Mouse (Mus musculus): ENCODE results near the gene Xpr1.

Xpr1 gene

DNA sequence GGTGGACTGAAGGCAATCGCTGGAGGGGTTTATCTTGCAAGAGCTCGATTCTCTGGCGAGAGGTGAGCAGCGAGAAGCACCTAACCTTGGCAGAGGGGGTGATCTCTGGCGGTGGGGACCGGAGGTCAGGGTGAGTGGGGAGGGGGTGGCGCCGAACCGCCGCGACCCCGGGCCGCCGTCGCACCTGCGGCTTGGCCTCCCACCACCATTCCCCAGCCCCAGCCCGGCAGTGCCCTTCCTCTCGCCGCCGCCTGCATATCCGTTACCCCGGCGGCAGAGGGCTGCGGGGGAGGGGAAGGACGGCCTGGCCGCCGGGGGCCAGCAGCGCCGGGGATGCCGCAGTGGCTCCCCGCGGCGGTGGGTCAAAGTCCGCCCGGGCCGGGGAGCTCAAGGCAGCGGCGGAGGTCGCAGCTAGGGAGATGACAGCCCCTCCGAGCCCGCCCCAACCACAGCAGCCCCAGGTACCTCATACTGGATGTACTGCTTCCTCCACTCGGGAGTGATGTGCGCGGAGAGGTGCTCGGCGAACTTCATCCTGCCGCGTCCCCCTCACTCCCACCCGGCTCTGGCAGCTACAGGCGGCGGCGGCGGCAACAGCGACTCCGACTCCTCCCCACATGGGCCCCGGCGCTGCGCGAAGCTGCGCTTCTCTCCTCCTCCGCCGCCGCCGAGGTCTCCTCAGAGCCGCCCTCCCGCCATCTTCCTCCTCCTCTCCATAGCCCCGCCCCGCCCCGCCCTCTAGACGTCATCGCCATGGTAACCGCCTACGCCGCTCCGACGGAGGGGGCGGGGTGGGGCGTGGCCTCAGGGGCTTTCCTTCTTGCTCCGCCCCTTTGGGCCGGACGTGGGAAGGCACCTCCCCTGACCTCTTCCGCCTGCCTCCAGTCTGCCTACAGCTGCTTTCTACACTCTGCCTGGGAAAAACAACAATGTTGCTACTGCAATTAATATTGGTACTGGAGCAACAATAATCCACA is at the start of gene Xpr1:
Xpr1 (minus strand) TSS at position 715 of the 977 bp plus-strand sequence.
- DNase-seq (ENCODE audit: low read depth) = peak; percentile 88

DNA sequence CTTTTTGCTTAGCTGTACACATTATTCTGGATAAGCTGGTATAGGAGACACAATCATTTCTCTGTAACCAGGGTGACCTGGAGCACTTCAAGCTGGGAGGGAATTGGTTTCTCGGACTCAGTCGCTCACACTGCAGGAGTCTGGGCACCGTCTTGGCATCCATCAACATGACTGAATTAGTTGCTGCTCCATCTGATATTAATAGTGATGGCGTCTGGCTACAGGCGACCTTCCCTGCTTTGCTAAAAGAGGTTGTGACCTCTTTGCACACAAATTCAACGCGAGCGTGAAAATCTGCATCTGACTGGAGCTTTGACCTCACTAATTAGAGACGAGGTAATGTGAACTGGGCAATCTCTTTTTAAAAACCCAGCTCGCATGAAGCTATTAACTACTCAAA is 46.2 kb upstream of the Xpr1 start:
- no peak for DNase-seq (ENCODE audit: low read depth)

DNA sequence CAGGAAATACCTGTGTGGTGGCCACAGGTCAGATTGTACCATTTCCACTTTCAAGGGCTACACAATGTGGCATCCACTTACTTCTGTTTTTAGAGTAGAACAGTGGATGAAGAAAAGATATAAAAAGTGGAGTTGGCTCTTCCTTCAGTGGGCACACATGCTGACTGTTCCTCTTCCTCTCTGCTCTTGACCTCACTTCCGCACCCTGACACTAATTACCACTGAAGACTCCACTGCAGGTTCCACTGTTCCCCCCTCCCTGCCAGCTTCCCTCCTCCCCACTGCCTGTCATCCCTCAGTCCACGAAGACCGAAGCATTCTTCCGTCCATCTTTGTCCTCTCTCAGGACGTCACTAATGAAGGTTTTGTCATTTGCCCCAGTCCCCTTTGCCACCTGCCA is 45.4 kb upstream of the Xpr1 start:
- DNase-seq (ENCODE audit: low read depth) = no peak

DNA sequence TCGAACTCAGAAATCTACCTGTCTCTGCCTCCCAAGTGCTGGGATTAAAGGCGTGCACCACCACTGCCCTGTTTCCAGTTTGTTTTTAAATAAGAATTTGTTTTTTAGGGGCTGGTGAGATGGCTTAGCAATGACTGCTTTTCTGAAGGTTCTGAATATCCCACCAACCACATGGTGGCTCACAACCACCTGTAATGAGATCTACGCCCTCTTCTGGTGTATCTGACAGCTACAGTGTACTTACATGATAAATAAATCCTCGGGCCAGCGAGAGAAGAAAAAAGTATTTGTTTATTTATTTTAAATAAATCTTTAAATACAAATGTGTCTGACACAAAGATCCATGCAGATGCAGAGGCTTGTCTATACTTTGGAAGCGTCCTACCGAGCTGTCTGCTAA is 40.3 kb upstream of the Xpr1 start:
- no peak for DNase-seq (ENCODE audit: low read depth)

DNA sequence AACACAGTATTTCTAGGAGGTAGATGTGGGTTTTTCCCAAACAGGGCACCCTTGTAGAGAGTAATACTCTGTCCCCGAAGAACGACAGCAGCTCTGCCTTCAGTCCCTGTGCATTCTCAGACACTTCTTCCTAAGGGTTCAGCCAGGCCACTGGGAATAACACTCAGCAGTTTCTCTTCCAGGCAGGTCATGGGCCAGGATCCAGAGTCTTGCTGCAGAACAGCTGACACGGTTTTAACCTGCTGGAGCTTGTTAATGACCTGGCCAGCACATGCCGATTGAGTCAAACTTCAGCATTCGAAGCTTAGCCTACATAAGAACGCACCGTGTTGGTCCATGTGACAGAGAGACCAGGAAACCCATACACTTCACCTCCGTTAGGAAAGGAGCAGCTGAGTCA is 36.0 kb upstream of the Xpr1 start:
- no peak for DNase-seq (ENCODE audit: low read depth)

DNA sequence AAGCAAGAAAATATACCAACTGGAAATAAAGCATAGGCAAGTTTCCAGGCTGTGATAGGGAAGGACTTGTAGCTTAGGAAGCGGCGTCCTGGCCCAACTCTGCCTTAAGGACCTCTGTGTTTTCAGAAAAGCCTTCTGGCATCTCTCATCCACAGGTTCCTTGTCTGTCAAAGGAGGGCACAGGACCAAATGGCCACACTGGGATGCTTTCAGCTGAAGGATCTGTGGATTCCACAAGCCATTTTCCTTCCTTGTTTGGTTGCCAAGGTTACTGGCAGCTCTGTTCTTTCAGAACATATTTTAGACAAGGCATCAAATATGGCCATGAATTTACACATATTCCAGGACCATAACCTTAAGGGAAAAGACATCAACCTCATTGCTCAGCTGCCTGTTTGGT is 31.7 kb upstream of the Xpr1 start:
- DNase-seq (ENCODE audit: low read depth) = no peak

DNA sequence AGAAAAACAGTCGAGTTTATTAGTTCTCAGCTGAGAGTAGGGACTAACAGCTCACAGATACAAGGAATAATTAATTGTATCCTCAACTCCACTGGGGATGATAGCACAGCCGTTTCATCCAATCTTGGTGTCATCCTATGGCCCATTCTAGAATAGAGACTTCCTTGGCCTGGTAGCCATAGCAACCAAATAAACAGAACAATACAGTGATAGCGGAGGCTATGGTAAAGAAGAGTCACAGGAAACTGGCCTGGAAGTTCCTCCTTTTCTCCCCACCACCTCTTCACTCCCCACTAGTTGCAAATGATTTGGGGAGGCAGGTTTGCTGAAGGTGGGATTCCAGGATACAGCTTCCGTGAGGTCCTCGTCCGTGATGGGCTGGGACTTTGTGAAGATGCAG is 30.1 kb upstream of the Xpr1 start:
- no peak for DNase-seq (ENCODE audit: low read depth)

- no peak for DNase-seq (ENCODE audit: low read depth)
These were observed 25.9 kb upstream of the Xpr1 start for GRCm38 (mm10) chr1:155443115-155443514.

DNA sequence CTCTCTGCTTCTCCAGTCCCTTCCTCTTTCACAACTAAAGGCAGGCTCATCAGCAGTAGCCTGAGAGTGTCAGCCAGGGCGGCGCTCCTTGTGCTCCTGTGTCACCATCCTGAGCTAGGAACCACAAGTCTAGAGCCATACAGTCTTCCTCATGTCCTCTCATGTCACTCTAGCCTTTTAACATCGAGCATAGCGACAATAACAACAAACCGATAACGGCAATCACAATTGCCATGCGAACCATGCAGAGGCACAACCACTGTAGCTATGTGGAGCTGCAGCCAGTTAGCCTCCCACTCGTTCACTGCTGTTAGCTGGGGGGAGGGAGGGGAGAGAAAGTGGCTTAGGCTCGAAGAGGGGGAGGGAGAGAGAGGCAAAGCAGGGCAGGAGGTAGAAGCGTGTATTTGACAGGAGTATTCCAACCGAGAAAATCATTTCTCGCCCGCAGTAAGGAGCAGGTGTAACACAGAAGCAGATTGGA is 25.3 kb upstream of the Xpr1 start:
- no peak for DNase-seq (ENCODE audit: low read depth)

DNA sequence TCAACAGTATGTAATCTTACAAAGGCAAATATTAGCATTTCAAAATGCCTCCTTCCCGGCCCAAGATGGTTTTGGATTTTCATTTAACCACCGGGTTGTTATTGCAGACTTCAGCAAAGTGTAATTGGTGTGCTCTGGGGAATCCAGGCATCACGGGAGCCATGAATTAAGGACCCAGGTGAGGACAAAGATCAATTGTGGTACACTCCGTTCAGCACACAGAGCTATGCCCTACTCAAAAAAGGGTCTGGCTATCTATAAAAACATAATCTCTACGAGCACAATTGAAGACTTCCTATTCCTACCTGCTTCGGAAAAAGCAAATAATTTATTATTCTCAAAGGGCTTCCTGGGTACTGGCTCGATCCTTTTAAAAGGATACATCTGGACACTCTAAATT is 22.3 kb upstream of the Xpr1 start:
- DNase-seq (ENCODE audit: low read depth) = no peak

GRCm38 (mm10) chr1:155438525-155438924 is 21.3 kb upstream of the Xpr1 start:
- no peak for DNase-seq (ENCODE audit: low read depth)

DNA sequence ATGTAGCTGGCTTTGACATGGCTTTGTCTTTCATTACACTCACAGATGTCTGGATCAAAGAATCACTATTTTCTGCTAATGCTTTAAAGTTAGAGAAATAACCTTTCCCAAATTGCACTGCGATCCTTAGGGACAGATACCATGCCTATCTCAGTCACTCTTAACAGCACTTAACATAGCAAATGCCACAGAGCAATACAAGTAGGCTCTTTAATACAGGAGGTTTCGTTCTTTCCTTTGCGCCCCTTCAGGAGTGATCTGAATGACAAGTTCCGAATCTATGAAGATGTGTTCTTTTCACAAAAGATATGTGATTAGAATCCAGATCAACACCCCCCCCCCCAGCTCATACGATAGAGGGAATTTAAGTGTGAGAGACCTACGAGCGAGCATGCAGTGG is 12.1 kb upstream of the Xpr1 start:
- DNase-seq (ENCODE audit: low read depth) = no peak

GRCm38 (mm10) chr1:155427126-155427865 is 10.1 kb upstream of the Xpr1 start:
- no peak for DNase-seq (ENCODE audit: low read depth)

DNA sequence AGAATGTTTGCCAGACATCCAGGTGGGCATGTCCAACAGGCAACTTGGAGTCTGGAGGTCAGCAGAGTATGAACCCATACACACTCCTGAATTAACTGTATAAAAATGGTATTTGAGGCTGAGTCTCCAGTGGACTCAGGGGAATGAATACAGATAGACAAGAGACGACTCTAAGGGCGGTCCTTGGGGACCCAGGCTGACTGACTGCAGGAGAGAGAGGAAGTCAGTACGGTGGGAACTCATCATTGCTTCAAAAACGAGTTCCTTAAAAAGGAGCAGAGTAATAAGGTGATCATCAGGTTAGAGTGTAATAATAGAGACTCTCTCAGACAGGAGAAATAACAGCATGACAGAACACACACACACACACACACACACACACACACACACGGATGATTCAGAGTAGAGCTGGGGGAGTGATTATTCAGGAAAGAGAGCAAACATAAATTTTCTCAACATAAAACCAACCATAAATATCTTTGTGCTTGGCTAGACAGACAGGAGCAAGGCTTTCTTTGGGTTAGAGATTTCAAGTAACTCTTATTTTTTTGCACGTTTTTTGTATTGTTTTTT is 8.6 kb upstream of the Xpr1 start:
- DNase-seq (ENCODE audit: low read depth) = no peak

DNA sequence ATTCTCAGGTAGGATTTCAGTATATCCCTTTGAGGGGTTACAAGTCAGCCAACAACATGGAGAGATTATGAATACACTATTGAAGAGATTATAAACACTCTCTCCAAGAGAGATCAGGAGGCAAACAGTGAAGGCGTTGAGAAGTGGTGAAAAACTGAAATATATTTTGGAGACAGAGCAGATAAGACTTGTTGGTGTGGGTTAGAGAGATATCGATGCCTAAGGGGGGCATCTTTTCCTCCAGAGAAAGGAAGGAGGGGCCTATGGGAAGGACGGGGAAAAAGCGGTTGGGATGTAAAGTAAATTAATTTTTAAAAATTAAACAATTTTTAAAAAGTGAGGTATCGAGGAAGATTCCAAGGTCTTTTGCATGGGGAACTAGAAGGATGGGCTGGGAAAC is 8.1 kb upstream of the Xpr1 start:
- no peak for DNase-seq (ENCODE audit: low read depth)

DNA sequence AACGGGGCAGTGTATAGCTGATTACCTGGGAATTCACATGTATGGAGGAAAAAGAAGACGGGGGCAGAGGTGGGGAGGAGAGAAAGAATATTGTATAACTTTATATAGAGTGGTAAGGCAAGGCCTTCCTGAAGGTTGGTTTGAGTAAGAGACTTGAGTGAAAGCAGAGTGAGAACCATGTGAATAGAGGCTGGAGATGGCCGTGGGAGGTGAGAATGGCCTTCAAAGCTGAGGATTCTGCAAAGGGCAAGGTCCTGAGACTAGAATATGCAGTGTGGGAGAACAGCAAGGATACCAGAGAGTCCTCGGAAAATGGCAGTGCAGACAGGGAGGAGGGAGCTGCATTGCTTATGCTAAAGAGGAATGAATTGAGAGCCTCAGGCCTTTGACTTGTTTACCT is 6.6 kb upstream of the Xpr1 start:
- DNase-seq (ENCODE audit: low read depth) = no peak

DNA sequence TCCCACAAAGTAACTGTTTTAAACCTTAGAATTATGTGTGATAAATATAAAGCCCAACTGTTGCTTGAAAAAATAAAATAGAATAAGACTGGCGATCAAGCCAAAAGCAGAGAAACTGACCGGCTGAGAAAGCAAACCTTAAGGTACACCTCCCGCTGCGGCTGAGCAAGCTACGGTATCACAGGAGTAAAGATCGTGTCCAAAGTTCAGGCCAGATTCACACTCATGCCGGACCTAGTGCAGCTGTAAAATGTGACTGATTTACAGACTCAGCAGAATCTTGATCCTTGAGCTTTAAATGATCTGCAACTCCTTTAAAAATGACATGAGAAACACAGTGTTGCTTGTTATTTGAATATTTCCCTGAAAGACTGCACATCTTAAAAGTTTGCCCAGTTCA is 4.8 kb upstream of the Xpr1 start:
- DNase-seq (ENCODE audit: low read depth) = no peak

DNA sequence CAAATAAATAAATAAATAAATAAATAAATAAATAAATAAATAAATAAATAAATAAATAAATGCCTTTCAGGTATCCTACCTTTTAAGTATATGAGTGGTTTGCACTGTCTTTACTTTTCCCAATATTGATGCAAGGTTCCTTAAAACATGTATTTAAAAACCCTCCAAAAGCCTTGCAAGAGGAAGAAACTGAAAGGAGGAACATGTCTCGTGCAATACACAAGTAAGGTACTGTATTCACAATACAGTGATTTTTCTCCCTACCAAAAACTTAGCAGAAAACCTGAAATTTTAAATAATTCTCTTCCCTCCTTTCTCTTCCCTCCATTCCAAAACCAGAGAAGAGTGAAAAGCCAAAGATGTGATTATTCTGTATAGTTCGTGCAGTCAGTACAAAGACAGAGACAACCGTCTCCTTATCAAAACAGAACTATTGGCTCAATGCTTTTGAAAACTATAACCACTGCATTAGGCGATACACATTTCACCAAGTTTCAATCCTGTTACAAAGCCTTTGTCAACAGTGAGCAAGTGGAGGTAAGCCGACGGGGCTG is 991 bp downstream of the Xpr1 start:
- DNase-seq (ENCODE audit: low read depth) = no peak

- no peak for DNase-seq (ENCODE audit: low read depth)
These were observed 1.8 kb downstream of the Xpr1 start for GRCm38 (mm10) chr1:155415421-155415820.

DNA sequence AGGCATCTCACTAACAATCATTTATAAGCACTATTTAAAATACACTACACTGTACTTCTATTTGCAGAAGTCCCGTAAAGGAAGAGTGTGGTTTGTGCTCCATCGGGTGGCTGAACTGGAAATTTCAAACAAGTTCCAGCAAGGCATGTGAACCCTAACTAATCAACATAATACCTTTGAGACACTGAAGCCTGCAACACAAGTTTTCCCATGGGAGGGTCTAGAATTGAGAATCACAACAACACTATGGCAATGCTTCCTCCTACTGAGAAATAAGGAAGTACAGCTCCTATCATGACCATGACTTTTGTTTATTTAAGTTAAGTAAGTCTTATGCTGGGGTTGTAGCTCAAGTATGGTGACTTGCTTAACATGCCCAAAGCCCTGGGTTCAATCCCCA is 4.5 kb downstream of the Xpr1 start:
- no peak for DNase-seq (ENCODE audit: low read depth)

DNA sequence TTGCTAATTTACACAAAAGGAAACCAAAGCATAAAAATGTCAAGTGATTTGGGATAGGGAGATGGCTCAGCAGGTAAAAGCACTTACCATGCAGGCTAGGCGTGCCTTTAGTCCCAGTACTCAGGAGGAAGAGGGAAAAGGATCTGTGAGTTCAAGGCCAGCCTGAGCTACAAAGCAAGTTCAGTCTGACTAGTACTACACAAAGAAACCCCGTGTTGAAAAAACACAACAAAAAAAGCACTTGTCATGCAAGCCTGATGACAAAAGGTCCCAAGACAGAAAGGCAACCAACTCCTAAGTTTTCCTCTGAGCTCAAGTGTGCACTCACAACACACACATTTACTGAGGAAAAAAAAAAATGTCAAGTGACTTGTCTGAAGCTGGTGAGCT is 8.6 kb downstream of the Xpr1 start:
- DNase-seq (ENCODE audit: low read depth) = no peak

Measured in c-Kit-positive CD71-negative TER-119-negative erythroid progenitor cells, embryonic 14.5 days (primary cell).